Mouse (Mus musculus) C2C12 (cell line): Measurements from ENCODE around the gene Slc44a1.

Source experiments
- CTCF ChIP-seq: IDR thresholded peaks from one replicate; pipeline ENCODE4 v1.5.1; 2011; ENCODE audit not compliant: control insufficient read depth, insufficient read depth, insufficient read length
- MAX ChIP-seq: IDR thresholded peaks from one replicate; pipeline ENCODE4 v1.6.1; 2011; ENCODE audit warnings: mild to moderate bottlenecking, control low read depth
- MYOD1 ChIP-seq: IDR thresholded peaks from one replicate; pipeline ENCODE4 v1.6.1; 2011; ENCODE audit warnings: low read depth; ENCODE audit not compliant: control insufficient read depth, insufficient read length
- MYOG ChIP-seq: IDR thresholded peaks from one replicate; pipeline ENCODE4 v1.6.1; 2011; ENCODE audit not compliant: control insufficient read depth, insufficient read length; ENCODE audit errors: extremely low read depth

GRCm38 (mm10) chr4:53412991-53413390 lies 27.2 kb upstream of the Slc44a1 start:
- TF ChIP-seq MAX: no peak
- no peak for TF ChIP-seq CTCF
- TF ChIP-seq MYOD1: no peak
- no peak for TF ChIP-seq MYOG
